Comparison of ENCODE assay signal across 10 mouse cellular contexts in genomic region chr14:45984135-45984892, GRCm38 (mm10).
DNase-seq lines count a peak whose midpoint lies in the region; ATAC-seq lines count a peak whose summit lies in the region.
"Had no signal": no experiment of that assay in that cellular context is flagged by ENCODE, and none has a peak within 500 bp of the region (broad histone marks: within the 10 kb centered on the region; RNA-seq: fewer than 3 reads in every experiment).

No protein-coding gene starts in this region.

- H3K9me3 ChIP-seq in kidney, embryonic 16.5 days (ENCODE audit: low read length), result no peaks in the 10 kb centered on the region
- H3K9me3 ChIP-seq in kidney, embryonic 14.5 days (ENCODE audit: control insufficient read depth, low read length), result no peaks in the 10 kb centered on the region
- H3K9me3 ChIP-seq in embryonic facial prominence, embryonic 11.5 days (replicated peaks; ENCODE audit: control insufficient read depth, low read length), result no peaks in the 10 kb centered on the region
- no peaks in the 10 kb centered on the region for H3K9me3 ChIP-seq in intestine, embryonic 16.5 days (ENCODE audit: control insufficient read depth, low read length)

- no peak overlapping the region for H3K27ac ChIP-seq in kidney, embryonic 16.5 days (ENCODE audit: low read length)
- no peak overlapping the region for H3K27ac ChIP-seq in kidney, embryonic 14.5 days (ENCODE audit: low read depth, low read length)
- no peak overlapping the region; the same call in 1 of the 2 replicates for H3K27ac ChIP-seq in embryonic facial prominence, embryonic 11.5 days (replicated peaks; ENCODE audit: low read depth, low read length)
- 0 out of 2 replicates have a peak overlapping the region, but pooled peaks have one; percentile 24 for H3K27ac ChIP-seq in intestine, embryonic 16.5 days (ENCODE audit: low read length)

- peak; percentile 92 for DNase-seq in embryonic facial prominence, embryonic 11.5 days (ENCODE audit: low spot score)
- peak; percentile 46 for DNase-seq in lung, postnatal 14 days
- no peak for DNase-seq in layer of hippocampus, postnatal 25 days (ENCODE audit: extremely low spot score in 1 of 2, low spot score in 1 of 2)
- no peak for DNase-seq in frontal cortex, postnatal 10 days (ENCODE audit: low spot score in 2 of 2)
- DNase-seq in frontal cortex, postnatal 36 days (ENCODE audit: low spot score in 2 of 2), result no peak
- DNase-seq: adrenal gland, postnatal 14 days; kidney, postnatal 14 days had no signal

- H3K27me3 ChIP-seq in kidney, embryonic 16.5 days (ENCODE audit: insufficient read depth, low read length), result no peaks in the 10 kb centered on the region; the same call in 1 of the 2 replicates
- H3K27me3 ChIP-seq in kidney, embryonic 14.5 days (ENCODE audit: control insufficient read depth, insufficient read depth, low read length), result no peaks in the 10 kb centered on the region
- no peaks in the 10 kb centered on the region for H3K27me3 ChIP-seq in embryonic facial prominence, embryonic 11.5 days (ENCODE audit: control insufficient read depth, insufficient read depth, low read length)
- no peaks in the 10 kb centered on the region for H3K27me3 ChIP-seq in intestine, embryonic 16.5 days (replicated peaks; ENCODE audit: control insufficient read depth, insufficient read depth, low read length)

- no peak overlapping the region for H3K9ac ChIP-seq in kidney, embryonic 16.5 days (replicated peaks; ENCODE audit: low read length)
- no peak overlapping the region for H3K9ac ChIP-seq in kidney, embryonic 14.5 days (ENCODE audit: low read depth, low read length)
- H3K9ac ChIP-seq in embryonic facial prominence, embryonic 11.5 days (replicated peaks; ENCODE audit: low read length), result no peak overlapping the region
- H3K9ac ChIP-seq in intestine, embryonic 16.5 days (ENCODE audit: low read depth, low read length), result no peak overlapping the region

- no peak overlapping the region for H3K4me3 ChIP-seq in kidney, embryonic 16.5 days (ENCODE audit: low read length)
- no peak overlapping the region for H3K4me3 ChIP-seq in kidney, embryonic 14.5 days (ENCODE audit: low read length)
- no peak overlapping the region for H3K4me3 ChIP-seq in embryonic facial prominence, embryonic 11.5 days (ENCODE audit: low read depth, low read length)
- no peak overlapping the region for H3K4me3 ChIP-seq in intestine, embryonic 16.5 days (ENCODE audit: low read length)

- no peaks in the 10 kb centered on the region for H3K36me3 ChIP-seq in kidney, embryonic 16.5 days (ENCODE audit: insufficient read depth, low read length)
- H3K36me3 ChIP-seq in kidney, embryonic 14.5 days (ENCODE audit: control insufficient read depth, insufficient read depth, low read length), result no peaks in the 10 kb centered on the region
- H3K36me3 ChIP-seq in embryonic facial prominence, embryonic 11.5 days (replicated peaks; ENCODE audit: control insufficient read depth, insufficient read depth, low read depth, low read length), result no peaks in the 10 kb centered on the region
- H3K36me3 ChIP-seq in intestine, embryonic 16.5 days (ENCODE audit: control insufficient read depth, insufficient read depth, low read length), result no peaks in the 10 kb centered on the region

- ATAC-seq in kidney, embryonic 16.5 days (ENCODE audit: low FRiP score, low TSS enrichment), result no peak
- no peak for ATAC-seq in kidney, embryonic 14.5 days (ENCODE audit: low FRiP score, low TSS enrichment)
- no peak; the same call in 1 of the 2 replicates for ATAC-seq in embryonic facial prominence, embryonic 11.5 days (replicated peaks; ENCODE audit: insufficient number of reproducible peaks, low FRiP score, low TSS enrichment, low read depth)
- peak; percentile 30; the same call in 1 of the 2 replicates for ATAC-seq in intestine, embryonic 16.5 days

- H3K4me2 ChIP-seq in kidney, embryonic 16.5 days (replicated peaks; ENCODE audit: low read depth, low read length), result peak overlapping the region; percentile 26; the same call in 1 of the 2 replicates
- H3K4me2 ChIP-seq in kidney, embryonic 14.5 days (replicated peaks; ENCODE audit: low read depth, low read length), result no peak overlapping the region
- H3K4me2 ChIP-seq in embryonic facial prominence, embryonic 11.5 days (ENCODE audit: low read depth, low read length), result no peak overlapping the region
- H3K4me2 ChIP-seq in intestine, embryonic 16.5 days (ENCODE audit: low read depth, low read length), result peak overlapping the region; percentile 22; the same call in 1 of the 2 replicates

- WGBS in kidney, embryonic 16.5 days, result 70% methylated on average over 20 of the region's 20 CpGs
- 64% methylated on average over 20 of the region's 20 CpGs for WGBS in kidney, embryonic 14.5 days
- WGBS in embryonic facial prominence, embryonic 11.5 days, result 52% methylated on average over 20 of the region's 20 CpGs
- WGBS in intestine, embryonic 16.5 days, result 60% methylated on average over 20 of the region's 20 CpGs

- H3K4me1 ChIP-seq in kidney, embryonic 16.5 days (ENCODE audit: insufficient read depth, low read length), result no peaks in the 10 kb centered on the region
- no peaks in the 10 kb centered on the region for H3K4me1 ChIP-seq in kidney, embryonic 14.5 days (ENCODE audit: control insufficient read depth, insufficient read depth, low read length)
- no peaks in the 10 kb centered on the region for H3K4me1 ChIP-seq in embryonic facial prominence, embryonic 11.5 days (ENCODE audit: control insufficient read depth, insufficient read depth, low read length)
- peaks cover 13% of the 10 kb centered on the region for H3K4me1 ChIP-seq in intestine, embryonic 16.5 days (ENCODE audit: control insufficient read depth, insufficient read depth, low read length)

Comparison
In these comparisons a context has a peak if more than half of its experiments do, and no peak if none do; other contexts are left out.
1. H3K4me2 ChIP-seq: peak in kidney, embryonic 16.5 days (single experiment) and intestine, embryonic 16.5 days (single experiment); none in kidney, embryonic 14.5 days (single experiment) and embryonic facial prominence, embryonic 11.5 days (single experiment).
2. DNase-seq: peak in embryonic facial prominence, embryonic 11.5 days (single experiment) and lung, postnatal 14 days (single experiment); none in layer of hippocampus, postnatal 25 days (0 of 2), frontal cortex, postnatal 10 days (0 of 2) and frontal cortex, postnatal 36 days (0 of 2).